In genomic region chr7:6194129-6194528, GRCm38 (mm10) we compare ENCODE assay signal across 9 mouse cellular contexts. TPM values are rescaled to one million over a fixed set of nuclear protein-coding genes. Genes with fewer than 3 reads are reported as not detected.
DNase-seq lines count a peak whose midpoint lies in the region; ATAC-seq and TF ChIP-seq lines count a peak whose summit lies in the region.
"Had no signal": no experiment of that assay in that cellular context is flagged by ENCODE, and none has a peak within 500 bp of the region (broad histone marks: within the 10 kb centered on the region; RNA-seq: fewer than 3 reads in every experiment).

No protein-coding gene starts in this region.

- no peaks in the 10 kb centered on the region for H3K9me3 ChIP-seq in intestine, embryonic 14.5 days (ENCODE audit: control insufficient read depth, low read length)
- no peaks in the 10 kb centered on the region for H3K9me3 ChIP-seq in liver, embryonic 13.5 days (replicated peaks)
- H3K9me3 ChIP-seq in stomach, postnatal 0 days (ENCODE audit: control insufficient read depth, low read length), result no peaks in the 10 kb centered on the region

- no peak overlapping the region for H3K4me3 ChIP-seq in intestine, embryonic 14.5 days (ENCODE audit: low read depth, low read length)
- no peak overlapping the region for H3K4me3 ChIP-seq in liver, embryonic 13.5 days (replicated peaks)
- no peak overlapping the region for H3K4me3 ChIP-seq in stomach, postnatal 0 days (ENCODE audit: low read depth, low read length)

- TF ChIP-seq CTCF in stomach, postnatal 0 days (IDR thresholded peaks at IDR 0.05; ENCODE audit: low read depth), result peak; percentile 89

- peak; percentile 78 for ATAC-seq in intestine, embryonic 14.5 days (replicated peaks; ENCODE audit: low FRiP score, low TSS enrichment, low read depth)
- peak; percentile 63 for ATAC-seq in liver, embryonic 13.5 days (ENCODE audit: low read depth)
- peak; percentile 78 for ATAC-seq in stomach, postnatal 0 days (ENCODE audit: low FRiP score, low TSS enrichment)

- H3K27me3 ChIP-seq in intestine, embryonic 14.5 days (replicated peaks; ENCODE audit: control insufficient read depth, insufficient read depth, low read length), result no peaks in the 10 kb centered on the region
- no peaks in the 10 kb centered on the region for H3K27me3 ChIP-seq in liver, embryonic 13.5 days
- H3K27me3 ChIP-seq in stomach, postnatal 0 days (ENCODE audit: control insufficient read depth, insufficient read depth, low read length), result no peaks in the 10 kb centered on the region

- 16% methylated on average over 5 of the region's 5 CpGs for WGBS in intestine, embryonic 14.5 days
- WGBS in liver, embryonic 13.5 days (ENCODE audit: insufficient replicate concordance), result 19% methylated on average over 5 of the region's 5 CpGs
- 15% methylated on average over 5 of the region's 5 CpGs for WGBS in stomach, postnatal 0 days

- no peak overlapping the region for H3K9ac ChIP-seq in intestine, embryonic 14.5 days (ENCODE audit: low read length)
- H3K9ac ChIP-seq in liver, embryonic 13.5 days, result no peak overlapping the region
- H3K9ac ChIP-seq in stomach, postnatal 0 days (ENCODE audit: low read length), result no peak overlapping the region

- peaks cover 12% of the 10 kb centered on the region for H3K36me3 ChIP-seq in intestine, embryonic 14.5 days (ENCODE audit: control insufficient read depth, insufficient read depth, low read length)
- H3K36me3 ChIP-seq in liver, embryonic 13.5 days, result peaks cover 5% of the 10 kb centered on the region; the same call in 1 of the 2 replicates
- no peaks in the 10 kb centered on the region for H3K36me3 ChIP-seq in stomach, postnatal 0 days (ENCODE audit: control insufficient read depth, insufficient read depth, low read length)

- no peak for TF ChIP-seq EP300 in stomach, postnatal 0 days (optimal IDR thresholded peaks at IDR 0.05)

- H3K4me1 ChIP-seq in intestine, embryonic 14.5 days (replicated peaks; ENCODE audit: control insufficient read depth, insufficient read depth, low read length), result no peaks in the 10 kb centered on the region
- H3K4me1 ChIP-seq in liver, embryonic 13.5 days (replicated peaks), result no peaks in the 10 kb centered on the region; the same call in 1 of the 2 replicates
- no peaks in the 10 kb centered on the region for H3K4me1 ChIP-seq in stomach, postnatal 0 days (replicated peaks; ENCODE audit: control insufficient read depth, insufficient read depth)

- no peak overlapping the region for H3K4me2 ChIP-seq in intestine, embryonic 14.5 days (ENCODE audit: low read length)
- H3K4me2 ChIP-seq in liver, embryonic 13.5 days, result no peak overlapping the region
- H3K4me2 ChIP-seq in stomach, postnatal 0 days (replicated peaks; ENCODE audit: low read depth), result no peak overlapping the region

- no peak overlapping the region for H3K27ac ChIP-seq in intestine, embryonic 14.5 days (ENCODE audit: low read depth)
- no peak overlapping the region for H3K27ac ChIP-seq in liver, embryonic 13.5 days
- no peak overlapping the region for H3K27ac ChIP-seq in stomach, postnatal 0 days (replicated peaks)

- peak; percentile 65 for DNase-seq in urinary bladder, postnatal 25 days (ENCODE audit: low spot score)
- DNase-seq in urinary bladder, postnatal 10 days (ENCODE audit: low spot score), result no peak
- DNase-seq in cerebellum, adult 8-10 months, result peak; percentile 65
- peak; percentile 60 for DNase-seq in forelimb bud, embryonic 11.5 days (ENCODE audit: low read depth, low spot score)
- DNase-seq in intestine, embryonic 14.5 days (ENCODE audit: low spot score), result peak; percentile 78
- peak; percentile 34 for DNase-seq in liver, embryonic 13.5 days
- DNase-seq in natural killer cell, adult 2 months (ENCODE audit: low spot score in 2 of 2), result peak; percentile 31 to 57
- peak; percentile 71 for DNase-seq in stomach, postnatal 0 days (ENCODE audit: low spot score)

RNA-seq across cellular contexts. Expression of gene Galp, which starts 2.8 kb away (rescaled TPM):
- not detected in 2 replicates for polyA plus RNA-seq in intestine, embryonic 14.5 days (2014; fragmentation: Nextera tagmentation; extraction: Ambion mirVana)
- not detected in 2 replicates for polyA plus RNA-seq in liver, embryonic 13.5 days (2015; fragmentation: Nextera tagmentation; extraction: Ambion mirVana)
- not detected in 2 replicates for polyA plus RNA-seq in stomach, postnatal 0 days (2015; fragmentation: Nextera tagmentation; extraction: Ambion mirVana)
- polyA plus RNA-seq: frontal cortex, adult 2 months had no signal

RNA-seq across cellular contexts. Expression of gene Zfp444, which starts 22.1 kb away (rescaled TPM):
- polyA plus RNA-seq in intestine, embryonic 14.5 days (2014; fragmentation: Nextera tagmentation; extraction: Ambion mirVana), result 49.9 and 54.0 TPM in 2 replicates
- polyA plus RNA-seq in liver, embryonic 13.5 days (2015; fragmentation: Nextera tagmentation; extraction: Ambion mirVana), result 19.6 and 21.0 TPM in 2 replicates
- 23.7 and 25.3 TPM in 2 replicates for polyA plus RNA-seq in stomach, postnatal 0 days (2015; fragmentation: Nextera tagmentation; extraction: Ambion mirVana)

RNA-seq across cellular contexts. Expression of gene Zscan5b, which starts 27.9 kb away (rescaled TPM):
- not detected in 2 replicates for polyA plus RNA-seq in intestine, embryonic 14.5 days (2014; fragmentation: Nextera tagmentation; extraction: Ambion mirVana)
- polyA plus RNA-seq in liver, embryonic 13.5 days (2015; fragmentation: Nextera tagmentation; extraction: Ambion mirVana), result not detected in 2 replicates
- not detected in 2 replicates for polyA plus RNA-seq in stomach, postnatal 0 days (2015; fragmentation: Nextera tagmentation; extraction: Ambion mirVana)
- polyA plus RNA-seq: frontal cortex, adult 2 months had no signal

RNA-seq across cellular contexts. Expression of gene Zfp787, which starts 38.3 kb away (rescaled TPM):
- polyA plus RNA-seq in intestine, embryonic 14.5 days (2014; fragmentation: Nextera tagmentation; extraction: Ambion mirVana), result 14.2 and 14.6 TPM in 2 replicates
- 9.9 and 12.0 TPM in 2 replicates for polyA plus RNA-seq in liver, embryonic 13.5 days (2015; fragmentation: Nextera tagmentation; extraction: Ambion mirVana)
- 36.9 and 41.2 TPM in 2 replicates for polyA plus RNA-seq in stomach, postnatal 0 days (2015; fragmentation: Nextera tagmentation; extraction: Ambion mirVana)

RNA-seq across cellular contexts. Expression of gene Epp13, which starts 58.4 kb away (rescaled TPM):
- polyA plus RNA-seq in intestine, embryonic 14.5 days (2014; fragmentation: Nextera tagmentation; extraction: Ambion mirVana), result not detected in 2 replicates
- polyA plus RNA-seq in liver, embryonic 13.5 days (2015; fragmentation: Nextera tagmentation; extraction: Ambion mirVana), result not detected in 2 replicates
- polyA plus RNA-seq in stomach, postnatal 0 days (2015; fragmentation: Nextera tagmentation; extraction: Ambion mirVana), result not detected in 2 replicates
- polyA plus RNA-seq: frontal cortex, adult 2 months had no signal
